ENCODE assay signal across 21 mouse cellular contexts in the genomic region with DNA sequence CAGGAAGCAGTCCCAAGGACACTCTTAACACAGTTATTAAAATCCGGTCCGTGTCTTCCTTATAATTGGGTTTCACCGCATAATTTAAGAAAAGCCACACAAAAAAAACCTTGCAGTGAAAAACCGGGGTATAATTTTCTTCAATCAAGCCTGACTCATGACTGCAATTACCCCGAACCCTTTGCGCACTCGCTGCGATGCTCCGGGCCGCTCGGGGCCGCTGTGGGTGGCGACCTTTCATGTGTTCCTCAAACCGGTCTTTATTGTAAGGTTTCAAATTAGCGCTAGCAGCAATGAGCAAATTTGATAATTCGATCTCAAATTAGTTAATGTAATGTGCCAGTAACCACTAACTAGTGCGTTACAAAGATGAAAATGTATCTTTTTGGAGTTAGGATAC.
"Had no signal": no experiment of that assay in that cellular context is flagged by ENCODE, and none has a peak within 500 bp of the region (broad histone marks: within the 10 kb centered on the region; RNA-seq: fewer than 3 reads in every experiment).

No protein-coding gene starts in this region.

- H3K9me3 ChIP-seq: lung, embryonic 15.5 days; neural tube, embryonic 15.5 days; stomach, embryonic 15.5 days had no signal

- H3K4me1 ChIP-seq: megakaryocyte, embryonic 14.5 days had no signal

- ATAC-seq: liver, postnatal 0 days; lung, postnatal 0 days; midbrain, embryonic 16.5 days had no signal

- H3K27ac ChIP-seq: lung, embryonic 15.5 days; macrophage; midbrain, embryonic 12.5 days; neural tube, embryonic 13.5 days; neural tube, embryonic 15.5 days; stomach, embryonic 15.5 days; stomach, postnatal 0 days had no signal

- H3K4me2 ChIP-seq: lung, embryonic 15.5 days; midbrain, embryonic 12.5 days; neural tube, embryonic 13.5 days; neural tube, embryonic 15.5 days; stomach, embryonic 15.5 days had no signal

- H3K27me3 ChIP-seq: stomach, embryonic 15.5 days had no signal

- H3K9ac ChIP-seq: liver, postnatal 0 days; lung, embryonic 15.5 days; midbrain, embryonic 12.5 days; neural tube, embryonic 13.5 days; neural tube, embryonic 15.5 days; stomach, embryonic 15.5 days had no signal

- H3K4me3 ChIP-seq: lung, embryonic 15.5 days; megakaryocyte, embryonic 14.5 days; midbrain, embryonic 12.5 days; myocyte; neural tube, embryonic 13.5 days; neural tube, embryonic 15.5 days; stomach, embryonic 15.5 days had no signal

- DNase-seq: liver, postnatal 0 days; lung, adult 2 months; lung, postnatal 14 days; lung, postnatal 36 days; midbrain, embryonic 14.5 days; retina, postnatal 1 day; right cerebral cortex, adult 18-20 months; thymus, adult 2 months; thymus, postnatal 25 days; thymus, postnatal 4 days had no signal

- H3K36me3 ChIP-seq: lung, embryonic 15.5 days; midbrain, embryonic 12.5 days; neural tube, embryonic 13.5 days; neural tube, embryonic 15.5 days; stomach, embryonic 15.5 days had no signal
